Mouse (Mus musculus): Measurements from ENCODE around the gene Tmcc2. TPM values are rescaled to one million over a fixed set of nuclear protein-coding genes. Genes with fewer than 3 reads are reported as not detected.

Tmcc2 gene
- polyA plus RNA-seq, 1 experiment from 2014 or later, result 20.7 TPM

GRCm38 (mm10) chr1:132365645-132366044, 25.4 kb downstream of the Tmcc2 start:
- ATAC-seq (ENCODE audit: low read depth), result no peak
- Histone ChIP-seq H3K9ac (replicated peaks; ENCODE audit: low read depth, low read length) (no peak overlapping the region), H3K4me2 (ENCODE audit: low read depth, low read length) (no peak overlapping the region), H3K27me3 (ENCODE audit: control insufficient read depth, insufficient read depth, low read length) (no peaks in the 10 kb centered on the region), H3K4me1 (ENCODE audit: control insufficient read depth, insufficient read depth, low read length) (0 out of 2 replicates have a peak, but pooled peaks cover 6% of the 10 kb centered on the region), H3K4me3 (ENCODE audit: low read depth, low read length) (no peak overlapping the region), H3K9me3 (ENCODE audit: control insufficient read depth, low read length) (no peaks in the 10 kb centered on the region), H3K36me3 (ENCODE audit: control insufficient read depth, insufficient read depth, low read length) (peaks cover 4% of the 10 kb centered on the region), H3K27ac (ENCODE audit: low read depth, low read length) (no peak overlapping the region)
- 65% methylated on average over 4 of the region's 4 CpGs for WGBS

- no peak overlapping the region for H3K9ac ChIP-seq (replicated peaks; ENCODE audit: low read depth, low read length)
- H3K27me3 ChIP-seq (ENCODE audit: control insufficient read depth, insufficient read depth, low read length), result no peaks in the 10 kb centered on the region
- H3K4me3 ChIP-seq (ENCODE audit: low read depth, low read length), result no peak overlapping the region
- ATAC-seq (ENCODE audit: low read depth), result no peak
- H3K4me1 ChIP-seq (ENCODE audit: control insufficient read depth, insufficient read depth, low read length), result 0 out of 2 replicates have a peak, but pooled peaks cover 6% of the 10 kb centered on the region
- H3K27ac ChIP-seq (ENCODE audit: low read depth, low read length), result no peak overlapping the region
- WGBS, result 84% methylated on average over 7 of the region's 7 CpGs
- no peaks in the 10 kb centered on the region for H3K9me3 ChIP-seq (ENCODE audit: control insufficient read depth, low read length)
- peaks cover 10% of the 10 kb centered on the region for H3K36me3 ChIP-seq (ENCODE audit: control insufficient read depth, insufficient read depth, low read length)
- H3K4me2 ChIP-seq (ENCODE audit: low read depth, low read length), result no peak overlapping the region
Observed at GRCm38 (mm10) chr1:132364896-132365557, 26.1 kb downstream of the Tmcc2 start.

GRCm38 (mm10) chr1:132364388-132364787, 26.7 kb downstream of the Tmcc2 start:
- Histone ChIP-seq H3K27ac (ENCODE audit: low read depth, low read length) (no peak overlapping the region), H3K4me1 (ENCODE audit: control insufficient read depth, insufficient read depth, low read length) (0 out of 2 replicates have a peak, but pooled peaks cover 6% of the 10 kb centered on the region), H3K4me3 (ENCODE audit: low read depth, low read length) (no peak overlapping the region), H3K4me2 (ENCODE audit: low read depth, low read length) (no peak overlapping the region), H3K36me3 (ENCODE audit: control insufficient read depth, insufficient read depth, low read length) (peaks cover 16% of the 10 kb centered on the region), H3K27me3 (ENCODE audit: control insufficient read depth, insufficient read depth, low read length) (no peaks in the 10 kb centered on the region), H3K9ac (replicated peaks; ENCODE audit: low read depth, low read length) (no peak overlapping the region), H3K9me3 (ENCODE audit: control insufficient read depth, low read length) (no peaks in the 10 kb centered on the region)
- ATAC-seq (ENCODE audit: low read depth), result no peak
- 82% methylated on average over 3 of the region's 3 CpGs for WGBS

- Histone ChIP-seq H3K4me3 (ENCODE audit: low read depth, low read length) (no peak overlapping the region), H3K4me1 (ENCODE audit: control insufficient read depth, insufficient read depth, low read length) (0 out of 2 replicates have a peak, but pooled peaks cover 6% of the 10 kb centered on the region), H3K36me3 (ENCODE audit: control insufficient read depth, insufficient read depth, low read length) (peaks cover 31% of the 10 kb centered on the region), H3K27ac (ENCODE audit: low read depth, low read length) (no peak overlapping the region), H3K9me3 (ENCODE audit: control insufficient read depth, low read length) (no peaks in the 10 kb centered on the region), H3K27me3 (ENCODE audit: control insufficient read depth, insufficient read depth, low read length) (no peaks in the 10 kb centered on the region), H3K9ac (replicated peaks; ENCODE audit: low read depth, low read length) (no peak overlapping the region), H3K4me2 (ENCODE audit: low read depth, low read length) (no peak overlapping the region)
- no peak for ATAC-seq (ENCODE audit: low read depth)
- WGBS, result 91% methylated on average over 6 of the region's 6 CpGs
Observed at GRCm38 (mm10) chr1:132361959-132362358, 29.1 kb downstream of the Tmcc2 start.

- Histone ChIP-seq H3K9me3 (ENCODE audit: control insufficient read depth, low read length) (no peaks in the 10 kb centered on the region), H3K4me2 (ENCODE audit: low read depth, low read length) (no peak overlapping the region), H3K9ac (replicated peaks; ENCODE audit: low read depth, low read length) (no peak overlapping the region), H3K27ac (ENCODE audit: low read depth, low read length) (no peak overlapping the region), H3K27me3 (ENCODE audit: control insufficient read depth, insufficient read depth, low read length) (no peaks in the 10 kb centered on the region), H3K4me1 (ENCODE audit: control insufficient read depth, insufficient read depth, low read length) (no peaks in the 10 kb centered on the region), H3K36me3 (ENCODE audit: control insufficient read depth, insufficient read depth, low read length) (peaks cover 31% of the 10 kb centered on the region), H3K4me3 (ENCODE audit: low read depth, low read length) (no peak overlapping the region)
- no peak for ATAC-seq (ENCODE audit: low read depth)
- 67% methylated on average over 1 of the region's 1 CpGs for WGBS
Observed at GRCm38 (mm10) chr1:132356841-132357240, 34.2 kb downstream of the Tmcc2 start.

GRCm38 (mm10) chr1:132355841-132356242, 35.2 kb downstream of the Tmcc2 start:
- H3K27me3 ChIP-seq (ENCODE audit: control insufficient read depth, insufficient read depth, low read length), result no peaks in the 10 kb centered on the region
- no peak overlapping the region for H3K4me2 ChIP-seq (ENCODE audit: low read depth, low read length)
- peaks cover 29% of the 10 kb centered on the region for H3K36me3 ChIP-seq (ENCODE audit: control insufficient read depth, insufficient read depth, low read length)
- H3K27ac ChIP-seq (ENCODE audit: low read depth, low read length), result 0 out of 2 replicates have a peak overlapping the region, but pooled peaks have one; percentile 23
- H3K9me3 ChIP-seq (ENCODE audit: control insufficient read depth, low read length), result no peaks in the 10 kb centered on the region
- no peaks in the 10 kb centered on the region for H3K4me1 ChIP-seq (ENCODE audit: control insufficient read depth, insufficient read depth, low read length)
- ATAC-seq (ENCODE audit: low read depth), result peak; percentile 87
- no peak overlapping the region for H3K9ac ChIP-seq (replicated peaks; ENCODE audit: low read depth, low read length)
- H3K4me3 ChIP-seq (ENCODE audit: low read depth, low read length), result no peak overlapping the region
- 0% methylated on average over 3 of the region's 3 CpGs for WGBS

- peaks cover 22% of the 10 kb centered on the region for H3K36me3 ChIP-seq (ENCODE audit: control insufficient read depth, insufficient read depth, low read length)
- no peak for ATAC-seq (ENCODE audit: low read depth)
- no peak overlapping the region for H3K4me3 ChIP-seq (ENCODE audit: low read depth, low read length)
- no peak overlapping the region for H3K4me2 ChIP-seq (ENCODE audit: low read depth, low read length)
- no peaks in the 10 kb centered on the region for H3K27me3 ChIP-seq (ENCODE audit: control insufficient read depth, insufficient read depth, low read length)
- H3K4me1 ChIP-seq (ENCODE audit: control insufficient read depth, insufficient read depth, low read length), result no peaks in the 10 kb centered on the region
- 51% methylated on average over 6 of the region's 6 CpGs for WGBS
- H3K9ac ChIP-seq (replicated peaks; ENCODE audit: low read depth, low read length), result no peak overlapping the region
- no peaks in the 10 kb centered on the region for H3K9me3 ChIP-seq (ENCODE audit: control insufficient read depth, low read length)
- H3K27ac ChIP-seq (ENCODE audit: low read depth, low read length), result 0 out of 2 replicates have a peak overlapping the region, but pooled peaks have one; percentile 23
Observed at GRCm38 (mm10) chr1:132355162-132355601, 35.9 kb downstream of the Tmcc2 start.

GRCm38 (mm10) chr1:132354234-132354633, 36.8 kb downstream of the Tmcc2 start:
- 80% methylated on average over 9 of the region's 9 CpGs for WGBS
- H3K4me3 ChIP-seq (ENCODE audit: low read depth, low read length), result no peak overlapping the region
- H3K4me2 ChIP-seq (ENCODE audit: low read depth, low read length), result no peak overlapping the region
- no peak overlapping the region for H3K27ac ChIP-seq (ENCODE audit: low read depth, low read length)
- peaks cover 14% of the 10 kb centered on the region for H3K36me3 ChIP-seq (ENCODE audit: control insufficient read depth, insufficient read depth, low read length)
- H3K27me3 ChIP-seq (ENCODE audit: control insufficient read depth, insufficient read depth, low read length), result no peaks in the 10 kb centered on the region
- no peak for ATAC-seq (ENCODE audit: low read depth)
- H3K4me1 ChIP-seq (ENCODE audit: control insufficient read depth, insufficient read depth, low read length), result no peaks in the 10 kb centered on the region
- H3K9ac ChIP-seq (replicated peaks; ENCODE audit: low read depth, low read length), result no peak overlapping the region
- H3K9me3 ChIP-seq (ENCODE audit: control insufficient read depth, low read length), result no peaks in the 10 kb centered on the region

- WGBS, result 75% methylated on average over 5 of the region's 5 CpGs
- H3K9me3 ChIP-seq (ENCODE audit: control insufficient read depth, low read length), result no peaks in the 10 kb centered on the region
- H3K27me3 ChIP-seq (ENCODE audit: control insufficient read depth, insufficient read depth, low read length), result no peaks in the 10 kb centered on the region
- no peak overlapping the region for H3K27ac ChIP-seq (ENCODE audit: low read depth, low read length)
- H3K9ac ChIP-seq (replicated peaks; ENCODE audit: low read depth, low read length), result no peak overlapping the region
- no peak overlapping the region for H3K4me2 ChIP-seq (ENCODE audit: low read depth, low read length)
- peaks cover 6% of the 10 kb centered on the region; the same call in 1 of the 2 replicates for H3K36me3 ChIP-seq (ENCODE audit: control insufficient read depth, insufficient read depth, low read length)
- H3K4me1 ChIP-seq (ENCODE audit: control insufficient read depth, insufficient read depth, low read length), result no peaks in the 10 kb centered on the region
- no peak overlapping the region for H3K4me3 ChIP-seq (ENCODE audit: low read depth, low read length)
- ATAC-seq (ENCODE audit: low read depth), result no peak
Observed at GRCm38 (mm10) chr1:132353389-132353788, 37.7 kb downstream of the Tmcc2 start.
